Mouse (Mus musculus) embryonic facial prominence, embryonic 15.5 days (tissue): ENCODE measurements around the gene Fgd6. TPM values are rescaled to one million over a fixed set of nuclear protein-coding genes. Genes with fewer than 3 reads are reported as not detected.

Experiments used
- ATAC-seq: fragments of 200-750 bp; cut with Nextera tagmentation; 2 replicates; pipeline ENCODE4 v1.8.0; 2017; ENCODE audit warnings: low read depth, moderate TSS enrichment; ENCODE audit not compliant: insufficient number of reproducible peaks, low FRiP score, low TSS enrichment
- H3K27ac ChIP-seq: fragments of 300-500 bp; sonication (generic); replicated peaks from 2 replicates; pipeline ENCODE4 v1.5.1; 2015; ENCODE audit warnings: mild to moderate bottlenecking, inconsistent platforms
- H3K27me3 ChIP-seq: fragments of 300-500 bp; sonication (generic); 2 replicates; pipeline ENCODE4 v1.6.1; 2015; ENCODE audit warnings: inconsistent platforms
- H3K36me3 ChIP-seq: fragments of 300-500 bp; sonication (generic); 2 replicates; pipeline ENCODE4 v1.6.1; 2015; ENCODE audit warnings: mild to moderate bottlenecking, inconsistent platforms
- H3K4me1 ChIP-seq: fragments of 300-500 bp; sonication (generic); 2 replicates; pipeline ENCODE4 v1.6.1; 2015; ENCODE audit warnings: inconsistent platforms
- H3K4me2 ChIP-seq: fragments of 300-500 bp; sonication (generic); replicated peaks from 2 replicates; pipeline ENCODE4 v1.6.1; 2015; ENCODE audit warnings: mild to moderate bottlenecking, inconsistent platforms
- H3K4me3 ChIP-seq: fragments of 300-500 bp; sonication (generic); replicated peaks from 2 replicates; pipeline ENCODE4 v1.5.1; 2015; ENCODE audit warnings: mild to moderate bottlenecking, inconsistent platforms
- H3K9ac ChIP-seq: fragments of 300-500 bp; sonication (generic); 2 replicates; pipeline ENCODE4 v1.6.1; 2015; ENCODE audit warnings: inconsistent platforms
- H3K9me3 ChIP-seq: fragments of 300-500 bp; sonication (generic); replicated peaks from 2 replicates; pipeline ENCODE4 v1.6.1; 2016; ENCODE audit warnings: inconsistent platforms
- WGBS: fragments of 180-500 bp; shearing (Covaris S2); methylation state at CpG from one replicate; pipeline ENCODE4 v1.1.7; 2015; 5-methylcytosine and 5-hydroxymethylcytosine counted together
- polyA plus RNA-seq: library from polyadenylated mRNA; unstranded; fragments of >200 nt; fragmentation: Nextera tagmentation; extraction: Ambion mirVana; gene quantifications from 2 replicates; pipeline ENCODE4 v1.2.1, GENCODE M21; 2015

Fgd6 gene
- polyA plus RNA-seq, 1 experiment from 2014 or later: 2.4 TPM

DNA sequence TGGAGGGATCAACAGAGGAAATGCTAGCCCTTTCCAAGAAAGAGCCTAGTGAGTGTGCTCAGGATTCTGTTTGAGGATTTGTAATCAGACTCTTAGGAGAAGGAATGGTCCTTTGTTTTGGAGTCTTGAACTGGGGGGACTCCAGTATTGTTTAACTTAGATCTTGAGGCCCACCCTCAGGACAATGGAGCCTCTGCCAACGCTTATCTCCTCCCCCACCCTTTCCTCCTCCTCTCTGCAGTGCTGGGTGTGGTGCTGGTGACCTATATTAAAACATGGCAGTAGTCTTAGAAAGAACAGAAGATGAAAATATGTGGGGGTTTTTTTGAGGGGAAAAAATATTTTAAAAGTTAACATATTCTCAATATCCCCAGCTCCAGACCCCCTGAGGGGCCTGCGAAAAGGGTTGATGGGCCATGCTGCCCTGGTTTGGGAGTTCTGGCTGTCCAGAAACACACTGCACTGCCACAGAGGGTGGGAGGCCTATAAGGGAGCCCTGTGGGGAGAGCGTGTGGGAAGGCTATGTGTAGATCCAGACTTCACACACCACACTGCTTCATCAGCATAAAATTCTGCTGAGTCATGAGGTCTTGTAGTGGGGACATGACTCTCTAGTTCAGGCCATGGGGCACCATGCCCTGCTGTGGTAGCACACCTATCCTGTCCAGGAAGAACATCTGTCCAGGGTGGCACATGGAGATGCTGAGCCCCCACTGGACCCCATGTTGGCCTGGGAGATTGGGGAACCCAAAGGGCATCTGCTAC is 61.5 kb downstream of the Fgd6 start:
- Histone ChIP-seq H3K4me3 (no peak overlapping the region), H3K9ac (no peak overlapping the region), H3K9me3 (no peaks in the 10 kb centered on the region), H3K27me3 (no peaks in the 10 kb centered on the region), H3K36me3 (0 out of 2 replicates have a peak, but pooled peaks cover under 1% of the 10 kb centered on the region), H3K4me2 (no peak overlapping the region), H3K4me1 (peaks cover 14% of the 10 kb centered on the region; the same call in 1 of the 2 replicates), H3K27ac (no peak overlapping the region)
- ATAC-seq: no peak
- WGBS: 71% methylated on average over 3 of the region's 3 CpGs

DNA sequence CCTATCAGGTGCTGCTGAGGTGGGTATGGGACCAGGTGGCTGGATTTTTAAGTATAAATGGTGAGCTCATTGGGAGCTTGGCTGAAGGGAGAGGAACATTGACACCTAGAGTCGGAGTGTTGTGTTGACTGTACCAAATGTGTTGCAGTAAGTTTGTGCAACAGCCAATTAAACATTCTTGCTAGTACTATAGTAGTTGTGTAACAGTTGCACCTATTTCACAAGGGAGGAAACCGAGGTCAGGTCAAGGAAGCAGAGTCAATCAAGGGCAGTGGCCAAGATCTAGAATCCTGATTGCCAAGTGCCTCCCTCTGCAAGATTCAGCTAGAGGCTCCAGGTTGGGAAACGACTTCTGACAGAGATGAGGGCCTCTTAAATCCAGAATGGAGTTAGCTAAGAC is 62.3 kb downstream of the Fgd6 start:
- Histone ChIP-seq H3K36me3 (no peaks in the 10 kb centered on the region), H3K27me3 (no peaks in the 10 kb centered on the region), H3K9ac (no peak overlapping the region), H3K4me2 (no peak overlapping the region), H3K9me3 (no peaks in the 10 kb centered on the region), H3K27ac (no peak overlapping the region), H3K4me3 (no peak overlapping the region), H3K4me1 (peaks cover 14% of the 10 kb centered on the region; the same call in 1 of the 2 replicates)
- no peak for ATAC-seq
- 83% methylated on average over 3 of the region's 3 CpGs for WGBS

DNA sequence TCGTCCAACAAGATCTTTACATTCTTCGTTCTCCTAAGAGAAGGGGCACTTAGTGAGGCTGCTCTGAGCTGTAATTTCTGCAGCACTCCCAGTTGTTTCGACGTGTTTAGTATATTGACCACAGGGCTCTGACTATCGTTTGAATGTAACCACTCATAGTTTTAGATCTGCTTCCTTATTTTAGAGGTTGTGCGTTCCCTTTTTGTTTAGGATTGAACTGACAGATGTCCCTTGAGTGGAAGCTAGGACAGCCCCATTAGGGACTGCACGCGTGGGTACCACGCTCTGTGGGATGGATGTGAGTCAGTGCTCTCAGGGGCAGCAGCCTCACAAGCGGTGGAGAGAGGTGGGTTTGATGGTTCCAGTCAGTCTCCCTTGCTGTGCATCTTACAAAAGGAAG is 69.7 kb downstream of the Fgd6 start:
- H3K4me3 ChIP-seq: no peak overlapping the region
- H3K27ac ChIP-seq: no peak overlapping the region
- H3K27me3 ChIP-seq: no peaks in the 10 kb centered on the region
- no peaks in the 10 kb centered on the region for H3K9me3 ChIP-seq
- no peak for ATAC-seq
- 89% methylated on average over 10 of the region's 10 CpGs for WGBS
- no peaks in the 10 kb centered on the region; the same call in 1 of the 2 replicates for H3K4me1 ChIP-seq
- H3K9ac ChIP-seq: no peak overlapping the region
- H3K4me2 ChIP-seq: no peak overlapping the region
- 0 out of 2 replicates have a peak, but pooled peaks cover 5% of the 10 kb centered on the region for H3K36me3 ChIP-seq

DNA sequence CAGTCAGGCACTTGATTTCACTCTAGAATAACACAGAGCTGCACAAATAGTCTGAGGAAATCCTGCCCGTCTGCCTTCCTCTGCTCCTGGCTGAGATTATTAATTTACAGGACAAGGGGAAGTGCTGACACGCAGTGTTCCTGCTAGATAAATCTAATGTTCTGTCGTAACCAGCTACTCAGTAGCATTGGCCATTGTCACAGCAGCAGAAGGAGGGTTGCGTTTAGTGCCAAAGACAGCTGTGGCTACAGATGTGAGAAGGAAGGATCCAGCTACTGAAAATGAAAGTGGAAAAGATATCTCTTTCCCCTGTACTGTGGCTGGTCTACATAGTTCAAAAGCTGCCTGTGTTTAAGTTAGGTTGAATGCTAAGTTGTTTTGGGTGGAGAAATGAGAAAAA is 71.4 kb downstream of the Fgd6 start:
- no peak overlapping the region for H3K9ac ChIP-seq
- no peak for ATAC-seq
- no peak overlapping the region for H3K4me2 ChIP-seq
- 0 out of 2 replicates have a peak, but pooled peaks cover 5% of the 10 kb centered on the region for H3K36me3 ChIP-seq
- no peak overlapping the region for H3K4me3 ChIP-seq
- H3K27ac ChIP-seq: no peak overlapping the region
- H3K27me3 ChIP-seq: no peaks in the 10 kb centered on the region
- WGBS: 64% methylated on average over 4 of the region's 4 CpGs
- H3K9me3 ChIP-seq: no peaks in the 10 kb centered on the region
- peaks cover 4% of the 10 kb centered on the region for H3K4me1 ChIP-seq

DNA sequence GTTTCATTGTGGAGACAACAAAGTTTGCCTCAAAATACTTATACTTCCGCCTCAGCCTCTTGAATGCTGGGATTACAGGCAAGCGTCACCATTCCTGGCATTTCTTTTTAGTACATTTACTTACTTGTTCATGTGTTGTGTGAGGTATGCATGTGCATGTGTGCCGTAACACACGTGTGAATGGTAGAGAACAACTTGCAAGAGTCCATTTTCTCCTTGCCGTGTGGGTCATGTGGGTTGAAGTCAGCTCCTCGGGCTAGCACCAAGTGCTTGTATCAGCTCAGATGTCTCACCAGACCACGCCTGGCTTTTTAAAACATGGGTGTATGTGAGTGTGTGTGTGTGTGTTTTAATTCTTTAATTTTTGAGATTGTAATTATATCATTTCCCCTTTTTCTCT is 71.8 kb downstream of the Fgd6 start:
- Histone ChIP-seq H3K4me1 (peaks cover 4% of the 10 kb centered on the region), H3K27ac (no peak overlapping the region), H3K27me3 (no peaks in the 10 kb centered on the region), H3K36me3 (0 out of 2 replicates have a peak, but pooled peaks cover 5% of the 10 kb centered on the region), H3K4me2 (no peak overlapping the region), H3K9me3 (no peaks in the 10 kb centered on the region), H3K9ac (no peak overlapping the region), H3K4me3 (no peak overlapping the region)
- WGBS: 88% methylated on average over 7 of the region's 7 CpGs
- ATAC-seq: no peak

DNA sequence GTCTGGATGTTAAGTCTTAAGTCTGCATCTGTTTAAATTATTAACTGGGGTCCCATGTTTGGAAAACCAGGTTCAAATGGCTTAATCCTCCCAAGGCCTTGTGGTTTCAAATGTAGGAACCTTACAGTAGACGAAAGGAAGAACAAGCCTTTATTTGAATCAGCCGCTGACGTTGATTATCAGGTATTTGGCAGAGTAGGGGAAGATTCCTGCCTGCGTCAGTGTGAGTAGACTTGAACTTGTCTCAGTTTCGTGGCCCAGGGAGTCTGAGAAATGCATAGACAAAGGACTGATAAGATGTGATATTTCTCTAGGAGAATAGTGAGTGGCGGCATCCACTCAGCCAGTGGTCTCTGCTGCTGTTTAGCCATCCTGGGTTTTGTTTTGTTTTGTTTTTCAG is 73.0 kb downstream of the Fgd6 start:
- Histone ChIP-seq H3K4me2 (no peak overlapping the region), H3K9ac (no peak overlapping the region), H3K4me3 (no peak overlapping the region), H3K4me1 (peaks cover 4% of the 10 kb centered on the region), H3K36me3 (0 out of 2 replicates have a peak, but pooled peaks cover 5% of the 10 kb centered on the region), H3K27me3 (no peaks in the 10 kb centered on the region), H3K9me3 (no peaks in the 10 kb centered on the region), H3K27ac (no peak overlapping the region)
- 85% methylated on average over 6 of the region's 6 CpGs for WGBS
- no peak for ATAC-seq

DNA sequence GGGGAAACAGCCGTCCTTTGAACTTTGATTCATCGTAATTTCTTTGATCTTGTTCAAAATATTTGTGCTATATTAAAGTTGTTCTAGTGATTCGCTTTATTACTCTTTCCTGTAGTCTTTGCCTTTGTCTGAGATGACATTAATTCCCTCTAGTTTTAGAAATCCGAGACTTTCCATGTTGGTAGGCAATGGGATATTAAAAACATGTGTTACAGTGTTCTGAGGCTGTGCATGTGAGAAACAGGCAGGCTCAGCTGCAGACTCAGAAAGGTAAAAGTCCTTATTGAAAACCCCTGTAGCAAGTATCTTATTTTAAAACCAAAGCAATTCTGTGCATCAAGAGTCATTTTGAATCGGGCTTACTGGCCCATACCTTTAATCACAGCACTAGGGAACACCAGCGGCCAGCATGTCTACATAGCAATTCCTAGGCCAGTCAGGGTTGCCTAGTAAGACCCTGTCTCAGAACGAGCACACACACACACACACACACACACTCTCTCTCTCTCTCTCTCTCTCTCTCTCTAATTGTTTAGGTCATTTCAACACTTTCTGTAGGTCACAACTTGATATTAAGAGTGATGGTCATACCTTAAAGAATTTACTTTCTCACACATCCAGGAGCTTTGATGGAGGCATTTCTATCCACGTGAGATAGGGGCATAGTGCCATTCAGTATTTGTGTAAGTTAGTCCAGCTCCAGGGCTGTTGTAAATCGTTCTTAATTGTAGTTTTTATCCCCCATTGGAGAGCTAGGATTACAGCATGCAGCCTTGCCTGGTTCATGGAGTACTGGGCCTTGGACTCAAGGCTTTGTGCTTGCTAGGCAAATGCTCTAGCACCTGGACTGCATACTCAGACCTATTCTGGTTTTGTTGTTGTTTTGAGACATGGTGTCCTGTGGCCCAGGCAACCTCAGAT is 75.3 kb downstream of the Fgd6 start:
- Histone ChIP-seq H3K4me1 (peaks cover 6% of the 10 kb centered on the region), H3K4me3 (no peak overlapping the region), H3K4me2 (no peak overlapping the region), H3K9ac (no peak overlapping the region), H3K27me3 (no peaks in the 10 kb centered on the region), H3K27ac (no peak overlapping the region), H3K9me3 (no peaks in the 10 kb centered on the region), H3K36me3 (0 out of 2 replicates have a peak, but pooled peaks cover under 1% of the 10 kb centered on the region)
- no peak for ATAC-seq
- WGBS: 30% methylated on average over 9 of the region's 9 CpGs

DNA sequence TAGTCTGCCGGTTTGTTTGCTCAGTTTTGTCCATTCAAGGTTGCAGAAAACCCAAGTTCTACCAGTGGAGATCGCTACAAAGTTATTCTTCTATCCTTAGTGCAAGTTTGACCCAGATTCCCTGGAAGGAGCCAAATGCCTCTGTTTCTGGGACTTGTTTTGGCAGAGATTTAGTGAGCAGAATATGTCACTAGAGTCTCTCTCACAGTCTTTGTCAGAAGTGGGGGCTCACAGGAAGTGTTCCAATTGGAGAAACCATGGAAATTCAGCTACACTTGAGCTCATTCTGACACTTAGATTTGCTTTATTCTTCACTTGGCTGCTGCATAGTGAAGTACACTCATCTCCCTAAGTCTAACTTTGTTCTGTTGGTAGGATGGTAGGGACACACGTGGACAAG is 76.4 kb downstream of the Fgd6 start:
- Histone ChIP-seq H3K4me2 (no peak overlapping the region), H3K27ac (no peak overlapping the region), H3K4me3 (no peak overlapping the region), H3K27me3 (no peaks in the 10 kb centered on the region), H3K9me3 (no peaks in the 10 kb centered on the region), H3K9ac (no peak overlapping the region), H3K4me1 (peaks cover 8% of the 10 kb centered on the region), H3K36me3 (no peaks in the 10 kb centered on the region)
- 76% methylated on average over 3 of the region's 3 CpGs for WGBS
- ATAC-seq: no peak

DNA sequence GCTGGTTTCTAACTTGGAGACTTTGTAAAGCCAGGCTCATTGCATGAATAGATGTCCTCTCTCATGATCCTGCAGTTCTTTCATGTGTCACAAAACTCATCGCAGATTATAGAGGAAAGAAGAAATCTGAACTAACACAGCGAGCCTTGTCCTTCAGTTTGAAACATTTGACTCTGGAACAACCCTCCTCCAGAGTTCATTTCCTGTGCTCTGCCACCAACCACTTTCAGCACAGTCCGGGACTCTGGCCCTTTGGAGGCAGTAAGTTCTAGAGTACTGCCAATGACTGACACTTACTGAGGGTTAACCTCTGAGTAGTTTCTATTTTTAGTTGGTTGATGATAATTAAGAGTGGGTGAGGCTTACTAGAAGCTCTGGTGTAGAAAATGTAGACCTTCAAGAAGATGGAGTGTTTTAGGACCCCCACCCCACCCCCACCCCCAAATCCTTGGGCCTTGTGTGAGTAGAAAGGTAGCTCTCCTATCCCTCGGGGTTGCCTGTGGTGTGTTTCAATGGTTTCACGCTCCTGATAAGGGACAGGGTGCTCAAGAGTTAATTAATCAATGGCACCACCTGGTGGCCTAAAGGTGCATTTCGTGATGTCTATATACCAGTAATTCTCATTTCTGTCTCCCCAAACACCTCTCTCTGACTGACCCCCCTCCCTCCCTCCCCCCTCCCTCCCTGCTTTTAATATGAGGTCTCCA is 80.2 kb downstream of the Fgd6 start:
- Histone ChIP-seq H3K4me1 (peaks cover 5% of the 10 kb centered on the region), H3K9ac (no peak overlapping the region), H3K4me2 (0 out of 2 replicates have a peak overlapping the region, but pooled peaks have one; percentile 12)

DNA sequence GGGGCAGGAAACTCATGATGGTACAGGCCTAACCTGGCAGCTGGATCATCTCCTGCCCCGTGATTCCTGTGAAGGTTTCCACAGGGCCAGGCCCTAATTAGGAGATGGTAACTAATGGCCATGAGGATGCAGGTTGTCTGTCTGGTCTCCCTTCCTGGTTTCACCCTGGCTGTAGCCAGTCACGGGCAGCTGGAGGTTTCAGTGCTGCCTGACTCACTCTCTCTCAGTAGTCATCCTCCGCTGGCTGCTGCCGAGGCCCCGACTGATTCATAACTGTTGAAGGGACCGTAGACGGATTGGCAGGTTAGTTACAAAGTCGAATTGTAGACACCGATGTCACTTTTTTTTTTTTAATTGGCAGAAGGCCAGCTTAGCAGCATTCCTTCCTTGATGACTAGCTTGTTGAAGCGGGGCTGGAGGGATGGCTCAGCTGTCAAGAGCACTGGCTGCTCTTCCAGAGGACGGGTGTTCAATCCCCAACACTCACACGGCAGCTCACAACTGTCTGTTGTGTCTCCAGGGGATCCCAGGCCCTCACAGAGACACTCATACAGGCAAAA is 81.1 kb downstream of the Fgd6 start:
- 54% methylated on average over 12 of the region's 12 CpGs for WGBS
- no peaks in the 10 kb centered on the region for H3K36me3 ChIP-seq
- peaks cover 4% of the 10 kb centered on the region for H3K4me1 ChIP-seq
- H3K27me3 ChIP-seq: no peaks in the 10 kb centered on the region
- no peak overlapping the region for H3K4me2 ChIP-seq
- H3K27ac ChIP-seq: no peak overlapping the region
- no peak overlapping the region for H3K4me3 ChIP-seq
- no peaks in the 10 kb centered on the region for H3K9me3 ChIP-seq
- no peak overlapping the region for H3K9ac ChIP-seq
- no peak for ATAC-seq

More for the DNA sequence above, 80.2 kb downstream of the Fgd6 start:
- Histone ChIP-seq H3K27ac (no peak overlapping the region), H3K27me3 (no peaks in the 10 kb centered on the region), H3K9me3 (no peaks in the 10 kb centered on the region), H3K4me3 (no peak overlapping the region), H3K36me3 (no peaks in the 10 kb centered on the region)
- WGBS: 28% methylated on average over 6 of the region's 6 CpGs
- no peak for ATAC-seq
